Mouse (Mus musculus) liver, postnatal 0 days (tissue): ENCODE data around the gene Gpd1l.

Experiments used
- CTCF ChIP-seq: sonication (generic); IDR thresholded peaks from 2 replicates; pipeline ENCODE4 v1.5.1; 2016; ENCODE audit warnings: antibody characterized with exemption, low read depth
- EP300 ChIP-seq: IDR thresholded peaks from 2 replicates; pipeline ENCODE4 v1.6.1; 2016; ENCODE audit warnings: antibody characterized with exemption, low read depth, mild to moderate bottlenecking

DNA sequence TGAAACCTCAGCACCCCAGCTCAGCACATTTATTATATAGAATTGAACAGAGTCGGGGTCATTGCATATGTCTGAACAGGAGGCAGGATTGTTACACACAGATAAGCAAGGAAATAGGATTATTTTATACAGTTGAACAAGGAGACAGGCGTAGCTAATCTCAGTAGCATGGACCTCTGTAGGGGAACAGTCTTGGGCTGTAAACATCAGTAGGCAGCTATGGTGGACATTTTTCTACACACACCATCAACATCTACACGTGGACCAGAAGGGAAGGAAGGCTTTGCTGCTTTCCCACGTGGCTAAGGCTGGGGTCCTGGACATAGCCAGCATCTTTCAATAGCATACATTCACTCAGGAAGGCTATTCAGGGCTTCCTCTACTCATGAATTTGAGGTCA lies 37.9 kb downstream of the Gpd1l start:
- no peak for TF ChIP-seq CTCF
- no peak for TF ChIP-seq EP300
